Comparison of ENCODE assay signal across 8 mouse cellular contexts in the genomic region with DNA sequence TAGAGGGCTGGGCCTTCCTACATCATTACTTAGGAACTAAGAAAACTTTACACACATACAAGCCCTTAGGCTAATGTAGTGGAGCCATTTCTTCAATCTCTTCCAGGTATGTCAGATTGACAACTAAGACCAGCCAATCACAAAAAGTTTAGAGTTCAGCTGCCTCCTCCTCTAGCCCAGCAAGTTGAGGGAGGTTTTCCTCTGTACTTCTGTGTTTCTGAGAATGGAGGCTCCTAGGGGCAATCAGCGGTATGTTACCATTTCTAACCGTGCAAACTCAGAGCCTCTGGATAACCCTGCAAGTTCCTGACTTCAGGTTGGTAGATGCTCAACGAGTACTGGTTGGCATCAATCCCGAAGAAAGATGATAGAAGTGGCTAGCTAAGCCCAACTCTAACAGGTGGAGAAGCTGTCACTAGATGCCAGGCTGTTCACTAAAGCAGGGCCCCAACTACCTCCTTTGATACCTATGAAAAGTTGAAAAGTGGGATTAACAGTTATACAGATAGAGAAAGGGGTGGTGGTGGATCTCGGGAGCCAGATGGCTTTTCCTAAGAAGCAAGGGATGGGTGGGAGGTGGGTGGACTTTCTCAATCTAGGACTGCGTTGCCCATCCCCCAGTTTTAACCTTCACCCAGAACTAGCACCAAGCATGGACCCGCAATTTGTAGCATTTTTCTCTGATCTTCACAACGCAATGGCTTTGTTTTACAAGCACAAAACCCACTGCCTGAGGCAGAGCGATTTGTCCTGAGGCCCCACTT. TPM values are rescaled to one million over a fixed set of nuclear protein-coding genes. Genes with fewer than 3 reads are reported as not detected.
A peak's percentile ranks its signal among the peaks of the same experiment; 100 is the strongest.
DNase-seq lines count a peak whose midpoint lies in the region; ATAC-seq and TF ChIP-seq lines count a peak whose summit lies in the region.

No protein-coding gene starts in this region.

- no peak for TF ChIP-seq POLR2A in lung, adult 2 months (IDR thresholded peaks at IDR 0.05; ENCODE audit: borderline replicate concordance, extremely low read depth, low read depth, low read length)

- H3K36me3 ChIP-seq in heart, embryonic 16.5 days (ENCODE audit: control insufficient read depth, insufficient read depth): peaks cover 17% of the 10 kb centered on the region
- H3K36me3 ChIP-seq in megakaryocyte, embryonic 14.5 days (replicated peaks; ENCODE audit: low read length): peaks cover 24% of the 10 kb centered on the region

- peak overlapping the region; percentile 75 for H3K9ac ChIP-seq in heart, embryonic 16.5 days (ENCODE audit: low read length)

- H3K4me3 ChIP-seq in lung, adult 2 months (replicated peaks; ENCODE audit: extremely low read depth, low read depth, low read length): peak overlapping the region; percentile 63
- H3K4me3 ChIP-seq in heart, embryonic 16.5 days (ENCODE audit: low read length): peak overlapping the region; percentile 89
- peak overlapping the region; percentile 99 for H3K4me3 ChIP-seq in megakaryocyte, embryonic 14.5 days (replicated peaks)

- H3K9me3 ChIP-seq in heart, embryonic 16.5 days (replicated peaks; ENCODE audit: control insufficient read depth, low read length): no peaks in the 10 kb centered on the region
- H3K9me3 ChIP-seq in megakaryocyte, embryonic 14.5 days: no peaks in the 10 kb centered on the region

- DNase-seq in lung, adult 2 months: no peak
- no peak for DNase-seq in lung, postnatal 14 days
- peak; percentile 28 for DNase-seq in T-cell, adult 2 months (ENCODE audit: low spot score)
- no peak for DNase-seq in gastrocnemius, adult 8-10 months (ENCODE audit: low spot score in 2 of 2)
- no peak for DNase-seq in layer of hippocampus, adult 18-20 months (ENCODE audit: low spot score in 2 of 2)
- no peak for DNase-seq in frontal cortex, postnatal 25 days (ENCODE audit: low spot score in 2 of 2)

- H3K4me2 ChIP-seq in heart, embryonic 16.5 days (ENCODE audit: low read depth, low read length): peak overlapping the region; percentile 85

- H3K4me1 ChIP-seq in lung, adult 2 months (ENCODE audit: control insufficient read depth, insufficient read depth, low read length): peaks cover 12% of the 10 kb centered on the region
- peaks cover 21% of the 10 kb centered on the region for H3K4me1 ChIP-seq in heart, embryonic 16.5 days (ENCODE audit: control insufficient read depth, insufficient read depth, low read length)
- peaks cover 70% of the 10 kb centered on the region for H3K4me1 ChIP-seq in megakaryocyte, embryonic 14.5 days

- TF ChIP-seq CTCF in lung, adult 2 months (IDR thresholded peaks at IDR 0.05; ENCODE audit: insufficient read depth, low read length): no peak

- ATAC-seq in heart, embryonic 16.5 days (replicated peaks; ENCODE audit: extremely low read depth, insufficient read depth, low FRiP score): no peak

- 29% methylated on average over 9 of the region's 9 CpGs for WGBS in lung, adult 2 months
- WGBS in heart, embryonic 16.5 days: 33% methylated on average over 9 of the region's 9 CpGs

- peak overlapping the region; percentile 78 for H3K27ac ChIP-seq in heart, embryonic 16.5 days (ENCODE audit: low read length)

- H3K27me3 ChIP-seq in heart, embryonic 16.5 days (ENCODE audit: control insufficient read depth, insufficient read depth, low read length): no peaks in the 10 kb centered on the region
- H3K27me3 ChIP-seq in megakaryocyte, embryonic 14.5 days (replicated peaks): peaks cover 7% of the 10 kb centered on the region

RNA-seq across cellular contexts. Expression of a gene that starts 0.6 kb away (rescaled TPM):
- polyA plus RNA-seq in lung, adult 2 months (2012; rRNA removed): 86.3 and 93.3 TPM in 2 replicates
- polyA plus RNA-seq in heart, embryonic 16.5 days (2015; fragmentation: Nextera tagmentation; extraction: Ambion mirVana): 82.7 and 84.9 TPM in 2 replicates
- polyA plus RNA-seq in megakaryocyte, embryonic 14.5 days (2012; ENCODE audit: insufficient read depth, low replicate concordance): 21.0 and 26.5 TPM in 2 replicates
- 10 to 100 TPM; 42.1 to 62.2 (median 50.9) TPM for total RNA-seq in gastrocnemius, adult 8-10 months (2022)
- 100 to 1,000 TPM; 120 to 129 TPM for total RNA-seq in layer of hippocampus, adult 18-20 months (2021)

RNA-seq across cellular contexts. Expression of a gene that starts 1.2 kb away (rescaled TPM):
- 233 and 359 TPM in 2 replicates for polyA plus RNA-seq in lung, adult 2 months (2012; rRNA removed)
- 35.5 and 35.7 TPM in 2 replicates for polyA plus RNA-seq in heart, embryonic 16.5 days (2015; fragmentation: Nextera tagmentation; extraction: Ambion mirVana)
- 11.6 and 65.1 TPM in 2 replicates for polyA plus RNA-seq in megakaryocyte, embryonic 14.5 days (2012; ENCODE audit: insufficient read depth, low replicate concordance)
- 10 to 100 TPM; 49.6 to 99.2 (median 59.4) TPM for total RNA-seq in gastrocnemius, adult 8-10 months (2022)
- 10 to 100 TPM; 24.8 to 28.2 TPM for total RNA-seq in layer of hippocampus, adult 18-20 months (2021)
